Mouse (Mus musculus) cerebellum, adult 2 months (tissue): ENCODE measurements around the gene Rprd1b. TPM values are rescaled to one million over a fixed set of nuclear protein-coding genes. Genes with fewer than 3 reads are reported as not detected.

ENCODE experiments used
- DNase-seq, 2 experiments: peaks; one replicate each; pipeline ENCODE4 v3.0.0; 2021
- H3K27ac ChIP-seq: fragments of 200-500 bp; 2 replicates; pipeline ENCODE4 v1.5.1; 2012; ENCODE audit warnings: low read length, control low read depth, inconsistent platforms; ENCODE audit not compliant: insufficient read depth
- H3K27me3 ChIP-seq: fragments of 200-500 bp; 2 replicates; pipeline ENCODE4 v1.6.1; 2012; ENCODE audit warnings: inconsistent platforms, mild to moderate bottlenecking, low read length, moderate library complexity; ENCODE audit not compliant: control insufficient read depth, insufficient read depth
- H3K4me1 ChIP-seq: fragments of 200-500 bp; 2 replicates; pipeline ENCODE4 v1.6.1; 2011; ENCODE audit warnings: low read length; ENCODE audit not compliant: control insufficient read depth, insufficient read depth
- H3K4me3 ChIP-seq: fragments of 200-500 bp; replicated peaks from 2 replicates; pipeline ENCODE3; 2011; ENCODE audit warnings: mild to moderate bottlenecking, low read depth, low read length, control low read depth; ENCODE audit not compliant: insufficient read depth
- CTCF ChIP-seq: fragments of 200-500 bp; IDR thresholded peaks from 2 replicates; pipeline ENCODE4 v1.5.1; 2011; ENCODE audit warnings: low read depth, mild to moderate bottlenecking, control low read depth, low read length, moderate library complexity, borderline replicate concordance; ENCODE audit not compliant: insufficient read depth
- POLR2A ChIP-seq: fragments of 200-500 bp; IDR thresholded peaks from 2 replicates; pipeline ENCODE4 v1.6.1; 2011; ENCODE audit warnings: low read length, control low read depth, borderline replicate concordance; ENCODE audit not compliant: insufficient read depth
- WGBS: fragments of 180-500 bp; shearing (Covaris S2); methylation state at CpG from one replicate; pipeline ENCODE4 v1.1.7; 2018; 5-methylcytosine and 5-hydroxymethylcytosine counted together
- polyA plus RNA-seq: library from polyadenylated mRNA; depleted of rRNA; stranded (reverse); fragments of >200 nt; gene quantifications from 2 replicates; pipeline ENCODE4 v1.2.3, GENCODE M21; 2012; rRNA removed

The Rprd1b gene
- polyA plus RNA-seq = 22.4 and 22.7 TPM in 2 replicates

- no peak for TF ChIP-seq CTCF
- TF ChIP-seq POLR2A = peak; percentile 82; the same call in 1 of the 2 replicates
Observed at GRCm38 (mm10) chr2:158028354-158028863, at the start of gene Rprd1b, which contains the start of gene Tti1. Gene Rprd1b, plus strand, starts transcription at chr2:158028497. Gene Tti1, minus strand, starts transcription at chr2:158028433.

GRCm38 (mm10) chr2:157979241-157979640 is 49.1 kb upstream of the Rprd1b start:
- Histone ChIP-seq H3K27ac (no peak overlapping the region), H3K4me3 (no peak overlapping the region), H3K4me1 (no peaks in the 10 kb centered on the region), H3K27me3 (no peaks in the 10 kb centered on the region)
- DNase-seq = no peak
- TF ChIP-seq CTCF (no peak), POLR2A (no peak)
- WGBS = 51% methylated on average over 5 of the region's 5 CpGs

More at GRCm38 (mm10) chr2:158028354-158028863, at the start of gene Rprd1b, which contains the start of gene Tti1:
- peaks cover 3% of the 10 kb centered on the region for H3K4me1 ChIP-seq
- under 1% methylated on average over 52 of the region's 52 CpGs for WGBS
- no peaks in the 10 kb centered on the region for H3K27me3 ChIP-seq
- DNase-seq = peak; percentile 93 to 98
- H3K4me3 ChIP-seq = peak within 1 kb of the TSS; percentile 83
- H3K27ac ChIP-seq = peak within 1 kb of the TSS; percentile 86

GRCm38 (mm10) chr2:157982727-157983126 is 45.6 kb upstream of the Rprd1b start:
- TF ChIP-seq POLR2A (no peak), CTCF (no peak)
- no peak for DNase-seq
- Histone ChIP-seq H3K4me1 (peaks cover 9% of the 10 kb centered on the region), H3K27ac (no peak overlapping the region), H3K27me3 (no peaks in the 10 kb centered on the region), H3K4me3 (no peak overlapping the region)
- WGBS = 97% methylated on average over 3 of the region's 3 CpGs

GRCm38 (mm10) chr2:157983276-157983675 is 45.0 kb upstream of the Rprd1b start:
- DNase-seq = no peak
- WGBS = 98% methylated on average over 4 of the region's 4 CpGs
- Histone ChIP-seq H3K4me1 (peaks cover 9% of the 10 kb centered on the region), H3K27me3 (no peaks in the 10 kb centered on the region), H3K4me3 (no peak overlapping the region), H3K27ac (no peak overlapping the region)
- TF ChIP-seq CTCF (no peak), POLR2A (no peak)

- Histone ChIP-seq H3K4me1 (peaks cover 9% of the 10 kb centered on the region), H3K27ac (no peak overlapping the region), H3K4me3 (no peak overlapping the region), H3K27me3 (no peaks in the 10 kb centered on the region)
- DNase-seq = peak; percentile 26 to 50
- WGBS = 28% methylated on average over 4 of the region's 4 CpGs
- TF ChIP-seq CTCF (no peak), POLR2A (no peak)
Observed at GRCm38 (mm10) chr2:157985611-157986010, 42.7 kb upstream of the Rprd1b start.

GRCm38 (mm10) chr2:157986235-157986634 is 42.1 kb upstream of the Rprd1b start:
- H3K4me3 ChIP-seq = no peak overlapping the region
- DNase-seq = no peak
- TF ChIP-seq CTCF = no peak
- no peaks in the 10 kb centered on the region for H3K27me3 ChIP-seq
- H3K27ac ChIP-seq = no peak overlapping the region
- H3K4me1 ChIP-seq = peaks cover 9% of the 10 kb centered on the region
- WGBS = 95% methylated on average over 6 of the region's 6 CpGs

GRCm38 (mm10) chr2:157988416-157989190 is 39.7 kb upstream of the Rprd1b start:
- DNase-seq = no peak
- TF ChIP-seq POLR2A (no peak), CTCF (no peak)
- H3K27me3 ChIP-seq = no peaks in the 10 kb centered on the region
- H3K4me3 ChIP-seq = no peak overlapping the region
- no peak overlapping the region for H3K27ac ChIP-seq
- 85% methylated on average over 7 of the region's 7 CpGs for WGBS
- H3K4me1 ChIP-seq = peaks cover 13% of the 10 kb centered on the region

GRCm38 (mm10) chr2:157989946-157990345 is 38.4 kb upstream of the Rprd1b start:
- peaks cover 13% of the 10 kb centered on the region for H3K4me1 ChIP-seq
- TF ChIP-seq CTCF (peak; percentile 48; the same call in 1 of the 2 replicates), POLR2A (no peak)
- no peak overlapping the region for H3K4me3 ChIP-seq
- H3K27me3 ChIP-seq = no peaks in the 10 kb centered on the region
- WGBS = 96% methylated on average over 2 of the region's 2 CpGs
- H3K27ac ChIP-seq = no peak overlapping the region
- DNase-seq = no peak
